Mouse (Mus musculus) lung, embryonic 16.5 days (tissue): Measurements from ENCODE around the gene Hivep3. TPM values are rescaled to one million over a fixed set of nuclear protein-coding genes. Genes with fewer than 3 reads are reported as not detected.

Experiments used
- ATAC-seq: fragments of 200-750 bp; cut with Nextera tagmentation; 2 replicates; pipeline ENCODE4 v1.8.0; 2017; ENCODE audit warnings: low read depth, mild to moderate bottlenecking, moderate library complexity
- H3K27ac ChIP-seq: fragments of 300-500 bp; sonication (generic); 2 replicates; pipeline ENCODE4 v1.5.1; 2014; ENCODE audit warnings: mild to moderate bottlenecking, control low read depth, low read length
- H3K27me3 ChIP-seq: fragments of 300-500 bp; sonication (generic); 2 replicates; pipeline ENCODE4 v1.6.1; 2014; ENCODE audit warnings: low read depth, low read length, mixed read lengths; ENCODE audit not compliant: control insufficient read depth, insufficient read depth
- H3K36me3 ChIP-seq: fragments of 300-500 bp; sonication (generic); 2 replicates; pipeline ENCODE4 v1.6.1; 2014; ENCODE audit warnings: low read length; ENCODE audit not compliant: control insufficient read depth, insufficient read depth
- H3K4me1 ChIP-seq: fragments of 300-500 bp; sonication (generic); replicated peaks from 2 replicates; pipeline ENCODE4 v1.6.1; 2014; ENCODE audit warnings: low read length, mixed read lengths; ENCODE audit not compliant: control insufficient read depth, insufficient read depth
- H3K4me2 ChIP-seq: fragments of 300-500 bp; sonication (generic); 2 replicates; pipeline ENCODE4 v1.6.1; 2014; ENCODE audit warnings: low read depth, low read length, control low read depth
- H3K4me3 ChIP-seq: fragments of 300-500 bp; sonication (generic); 2 replicates; pipeline ENCODE4 v1.5.1; 2014; ENCODE audit warnings: mild to moderate bottlenecking, low read length, control low read depth
- H3K9ac ChIP-seq: fragments of 300-500 bp; sonication (generic); 2 replicates; pipeline ENCODE4 v1.6.1; 2014; ENCODE audit warnings: low read length, control low read depth
- H3K9me3 ChIP-seq: fragments of 300-500 bp; sonication (generic); 2 replicates; pipeline ENCODE4 v1.6.1; 2016; ENCODE audit warnings: low read length; ENCODE audit not compliant: control insufficient read depth
- WGBS: fragments of 180-500 bp; shearing (Covaris S2); extraction: QIAGEN DNeasy Blood & Tissue Kit; methylation state at CpG from one replicate; pipeline ENCODE4 v1.1.7; 2014; 5-methylcytosine and 5-hydroxymethylcytosine counted together
- polyA plus RNA-seq: library from polyadenylated mRNA; unstranded; fragments of >200 nt; fragmentation: Nextera tagmentation; extraction: Ambion mirVana; gene quantifications from 2 replicates; pipeline ENCODE4 v1.2.1, GENCODE M21; 2015

Hivep3 gene
- polyA plus RNA-seq, 1 experiment from 2014 or later: 30.3 TPM

- no peak for ATAC-seq
- H3K9ac ChIP-seq: no peak overlapping the region
- H3K4me1 ChIP-seq: no peaks in the 10 kb centered on the region
- no peak overlapping the region for H3K4me2 ChIP-seq
- WGBS: 52% methylated on average over 8 of the region's 8 CpGs
- no peaks in the 10 kb centered on the region for H3K9me3 ChIP-seq
- H3K4me3 ChIP-seq: no peak overlapping the region
- H3K27me3 ChIP-seq: no peaks in the 10 kb centered on the region
- H3K27ac ChIP-seq: no peak overlapping the region
- H3K36me3 ChIP-seq: no peaks in the 10 kb centered on the region
Measured at GRCm38 (mm10) chr4:120107787-120108186, 374.2 kb downstream of the Hivep3 start.

- WGBS: 74% methylated on average over 3 of the region's 3 CpGs
Measured at GRCm38 (mm10) chr4:120115516-120115915, 381.9 kb downstream of the Hivep3 start.

GRCm38 (mm10) chr4:120116312-120116711 lies 382.7 kb downstream of the Hivep3 start:
- H3K4me1 ChIP-seq: no peaks in the 10 kb centered on the region

More at GRCm38 (mm10) chr4:120115516-120115915, 381.9 kb downstream of the Hivep3 start:
- no peaks in the 10 kb centered on the region; the same call in 1 of the 2 replicates for H3K9me3 ChIP-seq
- no peak for ATAC-seq
- H3K27ac ChIP-seq: no peak overlapping the region
- H3K4me2 ChIP-seq: no peak overlapping the region
- H3K9ac ChIP-seq: no peak overlapping the region
- no peaks in the 10 kb centered on the region for H3K27me3 ChIP-seq
- no peaks in the 10 kb centered on the region for H3K36me3 ChIP-seq
- H3K4me1 ChIP-seq: no peaks in the 10 kb centered on the region
- H3K4me3 ChIP-seq: no peak overlapping the region

GRCm38 (mm10) chr4:120120276-120120675 lies 386.7 kb downstream of the Hivep3 start:
- no peak overlapping the region for H3K27ac ChIP-seq
- 29% methylated on average over 8 of the region's 8 CpGs for WGBS
- H3K36me3 ChIP-seq: no peaks in the 10 kb centered on the region
- H3K4me2 ChIP-seq: no peak overlapping the region
- H3K9me3 ChIP-seq: no peaks in the 10 kb centered on the region; the same call in 1 of the 2 replicates
- no peaks in the 10 kb centered on the region for H3K27me3 ChIP-seq
- H3K4me1 ChIP-seq: no peaks in the 10 kb centered on the region
- H3K4me3 ChIP-seq: no peak overlapping the region
- no peak overlapping the region for H3K9ac ChIP-seq
- peak; percentile 45; the same call in 1 of the 2 replicates for ATAC-seq

More at GRCm38 (mm10) chr4:120116312-120116711, 382.7 kb downstream of the Hivep3 start:
- H3K9ac ChIP-seq: no peak overlapping the region
- H3K9me3 ChIP-seq: no peaks in the 10 kb centered on the region; the same call in 1 of the 2 replicates
- no peak for ATAC-seq
- no peaks in the 10 kb centered on the region for H3K36me3 ChIP-seq
- H3K27ac ChIP-seq: no peak overlapping the region
- no peaks in the 10 kb centered on the region for H3K27me3 ChIP-seq
- H3K4me3 ChIP-seq: no peak overlapping the region
- WGBS: 76% methylated on average over 1 of the region's 1 CpGs
- no peak overlapping the region for H3K4me2 ChIP-seq

- no peaks in the 10 kb centered on the region for H3K9me3 ChIP-seq
- ATAC-seq: no peak
- peaks cover 4% of the 10 kb centered on the region; the same call in 1 of the 2 replicates for H3K4me1 ChIP-seq
- H3K27ac ChIP-seq: no peak overlapping the region
- no peaks in the 10 kb centered on the region for H3K36me3 ChIP-seq
- no peak overlapping the region for H3K4me3 ChIP-seq
- H3K4me2 ChIP-seq: no peak overlapping the region
- H3K9ac ChIP-seq: no peak overlapping the region
- no peaks in the 10 kb centered on the region for H3K27me3 ChIP-seq
- whole genome bisulfite sequencing: 73% methylated on average over 6 of the region's 6 CpGs
Measured at GRCm38 (mm10) chr4:120124656-120125055, 391.1 kb downstream of the Hivep3 start.

GRCm38 (mm10) chr4:120126047-120126446 lies 392.5 kb downstream of the Hivep3 start:
- no peak overlapping the region for H3K9ac ChIP-seq
- H3K9me3 ChIP-seq: no peaks in the 10 kb centered on the region
- H3K27me3 ChIP-seq: no peaks in the 10 kb centered on the region
- ATAC-seq: no peak
- WGBS: 82% methylated on average over 6 of the region's 6 CpGs
- H3K36me3 ChIP-seq: no peaks in the 10 kb centered on the region
- H3K4me3 ChIP-seq: no peak overlapping the region
- no peak overlapping the region for H3K27ac ChIP-seq
- no peak overlapping the region for H3K4me2 ChIP-seq
- peaks cover 6% of the 10 kb centered on the region for H3K4me1 ChIP-seq

GRCm38 (mm10) chr4:120127333-120127732 lies 393.7 kb downstream of the Hivep3 start:
- Histone ChIP-seq H3K4me1 (peaks cover 17% of the 10 kb centered on the region), H3K36me3 (no peaks in the 10 kb centered on the region), H3K4me2 (no peak overlapping the region)

GRCm38 (mm10) chr4:120128033-120128432 lies 394.4 kb downstream of the Hivep3 start:
- Histone ChIP-seq H3K4me2 (no peak overlapping the region), H3K9ac (no peak overlapping the region), H3K27me3 (no peaks in the 10 kb centered on the region), H3K4me3 (no peak overlapping the region), H3K9me3 (no peaks in the 10 kb centered on the region), H3K36me3 (no peaks in the 10 kb centered on the region), H3K4me1 (peaks cover 17% of the 10 kb centered on the region), H3K27ac (no peak overlapping the region)
- 63% methylated on average over 4 of the region's 4 CpGs for WGBS
- 0 out of 2 replicates have a peak, but pooled peaks have one; percentile 37 for ATAC-seq

More at GRCm38 (mm10) chr4:120127333-120127732, 393.7 kb downstream of the Hivep3 start:
- 85% methylated on average over 3 of the region's 3 CpGs for WGBS
- Histone ChIP-seq H3K9ac (no peak overlapping the region), H3K27me3 (no peaks in the 10 kb centered on the region), H3K27ac (no peak overlapping the region), H3K4me3 (no peak overlapping the region), H3K9me3 (no peaks in the 10 kb centered on the region)
- no peak for ATAC-seq

GRCm38 (mm10) chr4:120129233-120129885 lies 395.8 kb downstream of the Hivep3 start:
- Histone ChIP-seq H3K9ac (no peak overlapping the region), H3K9me3 (no peaks in the 10 kb centered on the region), H3K36me3 (no peaks in the 10 kb centered on the region), H3K4me3 (no peak overlapping the region), H3K4me2 (no peak overlapping the region), H3K27ac (no peak overlapping the region), H3K4me1 (peaks cover 17% of the 10 kb centered on the region), H3K27me3 (no peaks in the 10 kb centered on the region)
- peak; percentile 39; the same call in 1 of the 2 replicates for ATAC-seq
- 43% methylated on average over 4 of the region's 4 CpGs for WGBS
